In the genomic region with DNA sequence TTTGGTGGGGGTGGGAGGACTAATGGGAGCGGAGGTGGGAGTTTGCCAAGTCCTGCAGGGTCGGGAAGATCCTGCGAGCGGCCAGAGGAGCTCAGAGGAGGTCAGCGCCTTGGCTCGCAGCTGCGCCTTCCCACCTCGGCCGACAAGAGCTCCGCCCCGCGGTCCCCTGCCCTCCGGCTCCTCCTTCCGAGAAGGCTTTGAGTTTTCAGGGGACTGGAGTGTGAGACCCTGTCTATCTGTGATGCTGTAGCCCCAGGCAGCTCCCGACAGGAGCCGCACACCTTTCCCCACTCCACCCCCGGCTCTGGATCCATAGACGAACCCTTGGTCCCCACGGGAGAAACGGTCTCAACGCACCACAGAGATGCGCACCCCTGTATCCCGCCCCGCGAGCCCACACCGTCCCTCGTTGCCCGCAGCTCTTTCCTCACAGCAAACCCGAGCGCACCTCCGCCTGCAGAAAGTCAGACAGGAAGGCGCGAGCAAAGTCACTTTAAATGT, we compare ENCODE assay signal across 7 mouse cellular contexts. TPM values are rescaled to one million over a fixed set of nuclear protein-coding genes. Genes with fewer than 3 reads are reported as not detected.
DNase-seq lines count a peak whose midpoint lies in the region; ATAC-seq and TF ChIP-seq lines count a peak whose summit lies in the region.

A gene (minus strand): TSS at position 335 of the 501 bp plus-strand sequence.

- no peaks in the 10 kb centered on the region for H3K36me3 ChIP-seq in intestine, embryonic 14.5 days (ENCODE audit: control insufficient read depth, insufficient read depth, low read length)
- H3K36me3 ChIP-seq in limb, embryonic 11.5 days (ENCODE audit: control insufficient read depth, insufficient read depth, low read length) = no peaks in the 10 kb centered on the region
- no peaks in the 10 kb centered on the region for H3K36me3 ChIP-seq in midbrain, embryonic 11.5 days (ENCODE audit: control insufficient read depth, insufficient read depth, low read length)
- no peaks in the 10 kb centered on the region for H3K36me3 ChIP-seq in testis, adult 2 months (ENCODE audit: control insufficient read depth, insufficient read depth, low read length)

- H3K9ac ChIP-seq in intestine, embryonic 14.5 days (ENCODE audit: low read length) = peak within 1 kb of the TSS; percentile 1
- H3K9ac ChIP-seq in limb, embryonic 11.5 days (ENCODE audit: low read length) = peak within 1 kb of the TSS; percentile 94
- peak within 1 kb of the TSS; percentile 64 for H3K9ac ChIP-seq in midbrain, embryonic 11.5 days (ENCODE audit: low read length)

- H3K4me2 ChIP-seq in intestine, embryonic 14.5 days (ENCODE audit: low read length) = peak within 1 kb of the TSS; percentile 85
- H3K4me2 ChIP-seq in limb, embryonic 11.5 days (ENCODE audit: low read depth, severe bottlenecking) = peak within 1 kb of the TSS; percentile 95
- H3K4me2 ChIP-seq in midbrain, embryonic 11.5 days = peak within 1 kb of the TSS; percentile 90

- WGBS in intestine, embryonic 14.5 days = 0% methylated on average over 33 of the region's 33 CpGs
- WGBS in limb, embryonic 11.5 days = under 1% methylated on average over 33 of the region's 33 CpGs
- WGBS in midbrain, embryonic 11.5 days = under 1% methylated on average over 24 of the region's 33 CpGs

- intact Hi-C loops in gastrocnemius, postnatal 14 days (cut with DNase I; ENCODE audit: low total_unique reads) = no loop called here

- H3K9me3 ChIP-seq in intestine, embryonic 14.5 days (ENCODE audit: control insufficient read depth, low read length) = no peaks in the 10 kb centered on the region
- no peaks in the 10 kb centered on the region for H3K9me3 ChIP-seq in limb, embryonic 11.5 days (ENCODE audit: control insufficient read depth, low read length)
- H3K9me3 ChIP-seq in midbrain, embryonic 11.5 days (ENCODE audit: control insufficient read depth, low read length) = peaks cover 3% of the 10 kb centered on the region; the same call in 1 of the 2 replicates

- peaks cover 18% of the 10 kb centered on the region; the same call in 1 of the 2 replicates for H3K27me3 ChIP-seq in intestine, embryonic 14.5 days (replicated peaks; ENCODE audit: control insufficient read depth, insufficient read depth, low read length)
- H3K27me3 ChIP-seq in limb, embryonic 11.5 days (ENCODE audit: control insufficient read depth, insufficient read depth, low read length) = no peaks in the 10 kb centered on the region
- H3K27me3 ChIP-seq in midbrain, embryonic 11.5 days (ENCODE audit: control insufficient read depth, insufficient read depth, low read length) = no peaks in the 10 kb centered on the region; the same call in 1 of the 2 replicates
- peaks cover 2% of the 10 kb centered on the region; the same call in 1 of the 2 replicates for H3K27me3 ChIP-seq in testis, adult 2 months (ENCODE audit: control insufficient read depth, insufficient read depth, low read length)

- peak within 1 kb of the TSS; percentile 65 for H3K4me3 ChIP-seq in intestine, embryonic 14.5 days (ENCODE audit: low read depth, low read length)
- peak within 1 kb of the TSS; percentile 83 for H3K4me3 ChIP-seq in limb, embryonic 11.5 days (ENCODE audit: low read depth, low read length)
- peak within 1 kb of the TSS; percentile 48 for H3K4me3 ChIP-seq in midbrain, embryonic 11.5 days (ENCODE audit: low read depth, low read length)
- peak within 1 kb of the TSS; percentile 69 for H3K4me3 ChIP-seq in testis, adult 2 months (ENCODE audit: control insufficient read depth, low read depth, low read length)

- H3K27ac ChIP-seq in intestine, embryonic 14.5 days (ENCODE audit: low read depth) = no peak within 1 kb of the TSS
- H3K27ac ChIP-seq in limb, embryonic 11.5 days (replicated peaks; ENCODE audit: low read depth, low read length) = peak within 1 kb of the TSS; percentile 91
- peak within 1 kb of the TSS; percentile 30; the same call in 1 of the 2 replicates for H3K27ac ChIP-seq in midbrain, embryonic 11.5 days (ENCODE audit: low read depth, low read length)
- no peak within 1 kb of the TSS; the same call in 1 of the 2 replicates for H3K27ac ChIP-seq in testis, adult 2 months (ENCODE audit: control insufficient read depth, insufficient read depth, low read depth, low read length)

- TF ChIP-seq POLR2A in testis, adult 2 months (IDR thresholded peaks at IDR 0.05; ENCODE audit: control insufficient read depth, low read depth, low read length) = no peak

- no peak for TF ChIP-seq CTCF in testis, adult 2 months (IDR thresholded peaks at IDR 0.05; ENCODE audit: control insufficient read depth, insufficient read depth, insufficient replicate concordance, low read depth, low read length)

- no peaks in the 10 kb centered on the region for H3K4me1 ChIP-seq in intestine, embryonic 14.5 days (replicated peaks; ENCODE audit: control insufficient read depth, insufficient read depth, low read length)
- 0 out of 2 replicates have a peak, but pooled peaks cover under 1% of the 10 kb centered on the region for H3K4me1 ChIP-seq in limb, embryonic 11.5 days (ENCODE audit: control insufficient read depth, insufficient read depth, low read length)
- peaks cover 6% of the 10 kb centered on the region; the same call in 1 of the 2 replicates for H3K4me1 ChIP-seq in midbrain, embryonic 11.5 days (ENCODE audit: control insufficient read depth, insufficient read depth, low read length)
- peaks cover 16% of the 10 kb centered on the region for H3K4me1 ChIP-seq in testis, adult 2 months (ENCODE audit: control insufficient read depth, insufficient read depth, low read length)

- peak; percentile 72 for ATAC-seq in intestine, embryonic 14.5 days (replicated peaks; ENCODE audit: low FRiP score, low TSS enrichment, low read depth)
- peak; percentile 82 for ATAC-seq in limb, embryonic 11.5 days (ENCODE audit: insufficient number of reproducible peaks, low FRiP score, low TSS enrichment, low read depth)
- ATAC-seq in midbrain, embryonic 11.5 days (ENCODE audit: low FRiP score) = peak; percentile 83

- peak; percentile 38 for DNase-seq in adrenal gland, adult 8-10 months
- peak; percentile 80 to 85 for DNase-seq in cerebellum, postnatal 14 days
- peak; percentile 47 for DNase-seq in gastrocnemius, postnatal 14 days
- DNase-seq in intestine, embryonic 14.5 days (ENCODE audit: low spot score) = peak; percentile 77
- DNase-seq in limb, embryonic 11.5 days (ENCODE audit: low spot score) = peak; percentile 86
- DNase-seq in midbrain, embryonic 11.5 days (ENCODE audit: low spot score, missing footprints) = peak; percentile 98

RNA-seq across cellular contexts. Expression of the gene that starts here (rescaled TPM):
- 100 to 1,000 TPM in 2 of 4 experiments, 1 to 10 TPM in 2; 3.6 to 312 (median 140) TPM for total RNA-seq in adrenal gland, adult 8-10 months (2022)
- total RNA-seq in gastrocnemius, postnatal 14 days (2021) = 10 to 100 TPM; 25.7 to 33.3 TPM
- polyA plus RNA-seq in intestine, embryonic 14.5 days (2014; fragmentation: Nextera tagmentation; extraction: Ambion mirVana) = 1.9 and 2.2 TPM in 2 replicates
- polyA plus RNA-seq in limb, embryonic 11.5 days (2014; fragmentation: Nextera tagmentation; extraction: Ambion mirVana) = 118 and 120 TPM in 2 replicates
- 10.6 and 11.4 TPM in 2 replicates for polyA plus RNA-seq in midbrain, embryonic 11.5 days (2014; fragmentation: Nextera tagmentation; extraction: Ambion mirVana)
- 2.5 and 4.0 TPM in 2 replicates for polyA plus RNA-seq in testis, adult 2 months (2012; rRNA removed)

Comparison
In these comparisons a context has a peak if more than half of its experiments do, and no peak if none do; other contexts are left out.
1. DNase-seq: peak in every context shown above with its lines; median percentile 98 in midbrain, embryonic 11.5 days; 86 in limb, embryonic 11.5 days; 82 in cerebellum, postnatal 14 days; 77 in intestine, embryonic 14.5 days; 47 in gastrocnemius, postnatal 14 days; 38 in adrenal gland, adult 8-10 months.
2. H3K27ac ChIP-seq: peak in limb, embryonic 11.5 days (single experiment) and midbrain, embryonic 11.5 days (single experiment); none in intestine, embryonic 14.5 days (single experiment) and testis, adult 2 months (single experiment).
3. H3K9ac ChIP-seq: peak in every context shown above with its lines; median percentile 94 in limb, embryonic 11.5 days; 64 in midbrain, embryonic 11.5 days; 1 in intestine, embryonic 14.5 days.
4. Peak in every context shown above with its lines, with median percentiles within 50 percentile points of each other: ATAC-seq, H3K4me2 ChIP-seq and H3K4me3 ChIP-seq.